Mouse (Mus musculus): ENCODE data around the gene Cuta. TPM values are rescaled to one million over a fixed set of nuclear protein-coding genes. Genes with fewer than 3 reads are reported as not detected.

Gene Cuta
- polyA plus RNA-seq, 1 experiment, result 169 TPM

DNA sequence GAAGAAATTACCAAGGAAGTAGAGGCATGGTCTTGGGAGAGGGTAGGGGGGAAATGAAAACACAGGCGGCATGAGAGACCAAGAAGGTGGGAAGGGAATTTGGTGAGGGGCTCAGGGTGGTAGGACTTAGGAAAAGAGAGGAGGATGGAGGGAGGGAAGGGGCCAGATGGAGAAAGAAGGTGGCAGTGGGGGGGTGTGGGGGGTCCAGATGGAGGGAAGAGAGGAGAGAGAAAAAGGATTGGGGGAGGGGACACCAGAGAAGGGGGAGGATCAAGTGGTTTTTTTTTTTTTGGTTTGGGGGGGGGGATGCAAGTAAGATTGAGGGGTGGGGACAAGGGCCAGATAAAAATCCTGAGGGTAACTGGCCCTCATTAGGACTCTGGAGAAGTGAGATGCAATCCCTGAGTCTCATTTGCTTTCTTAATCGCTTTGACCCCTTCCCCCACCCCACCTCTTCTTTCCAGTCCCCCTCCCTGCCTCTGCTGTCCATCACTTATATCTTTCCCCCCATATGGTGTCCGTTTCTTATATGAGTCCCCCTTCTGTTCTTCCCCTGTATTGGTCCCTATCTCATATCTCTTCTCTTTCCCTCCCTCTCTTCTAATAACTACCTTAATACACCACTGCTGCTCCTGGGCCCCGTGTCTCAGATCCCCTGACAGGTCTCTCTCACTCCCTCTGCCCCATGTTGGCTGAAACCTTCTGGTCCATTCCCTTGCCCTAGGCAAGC lies 2.6 kb upstream of the Cuta start:
- H3K27me3 ChIP-seq (ENCODE audit: control insufficient read depth, insufficient read depth, insufficient read length), result no peaks in the 10 kb centered on the region
- H3ac ChIP-seq (ENCODE audit: control insufficient read depth, insufficient read length), result no peak overlapping the region
- H3K4me3 ChIP-seq, result peak overlapping the region; percentile 71
- H3K79me2 ChIP-seq (ENCODE audit: control insufficient read depth, insufficient read depth), result peaks cover 12% of the 10 kb centered on the region
- H3K4me2 ChIP-seq (ENCODE audit: low read depth), result peak overlapping the region; percentile 84
- TF ChIP-seq POLR2AphosphoS2 (IDR thresholded peaks at IDR 0.05; ENCODE audit: insufficient read length, low read depth) (no peak), MYOD1 (IDR thresholded peaks at IDR 0.05; ENCODE audit: control insufficient read depth in 1 of 3, insufficient read length in 2 of 3, low read depth in 2 of 3) (no peak), TCF12 (IDR thresholded peaks at IDR 0.05; ENCODE audit: insufficient read depth, poor library complexity, severe bottlenecking) (no peak), TCF3 (IDR thresholded peaks at IDR 0.05; ENCODE audit: insufficient read length, low read depth) (no peak), SRF (IDR thresholded peaks at IDR 0.05; ENCODE audit: control insufficient read depth, insufficient read length, low read depth) (no peak), REST (IDR thresholded peaks at IDR 0.05; ENCODE audit: insufficient read depth, insufficient read length) (no peak), CEBPB (IDR thresholded peaks at IDR 0.05; ENCODE audit: insufficient read depth, poor library complexity, severe bottlenecking) (no peak), E2F4 (IDR thresholded peaks at IDR 0.05; ENCODE audit: insufficient read depth) (no peak), MYOG (IDR thresholded peaks at IDR 0.05; ENCODE audit: control insufficient read depth in 1 of 3, insufficient read depth in 1 of 3, insufficient read length in 2 of 3, low read depth in 2 of 3) (no peak), POLR2A (IDR thresholded peaks at IDR 0.05; ENCODE audit: insufficient read length, low read depth) (no peak), MAX (IDR thresholded peaks at IDR 0.05; ENCODE audit: low read depth) (no peak), USF1 (IDR thresholded peaks at IDR 0.05; ENCODE audit: low read depth) (no peak)
- H3K36me3 ChIP-seq (ENCODE audit: control insufficient read depth, insufficient read depth), result no peaks in the 10 kb centered on the region

DNA sequence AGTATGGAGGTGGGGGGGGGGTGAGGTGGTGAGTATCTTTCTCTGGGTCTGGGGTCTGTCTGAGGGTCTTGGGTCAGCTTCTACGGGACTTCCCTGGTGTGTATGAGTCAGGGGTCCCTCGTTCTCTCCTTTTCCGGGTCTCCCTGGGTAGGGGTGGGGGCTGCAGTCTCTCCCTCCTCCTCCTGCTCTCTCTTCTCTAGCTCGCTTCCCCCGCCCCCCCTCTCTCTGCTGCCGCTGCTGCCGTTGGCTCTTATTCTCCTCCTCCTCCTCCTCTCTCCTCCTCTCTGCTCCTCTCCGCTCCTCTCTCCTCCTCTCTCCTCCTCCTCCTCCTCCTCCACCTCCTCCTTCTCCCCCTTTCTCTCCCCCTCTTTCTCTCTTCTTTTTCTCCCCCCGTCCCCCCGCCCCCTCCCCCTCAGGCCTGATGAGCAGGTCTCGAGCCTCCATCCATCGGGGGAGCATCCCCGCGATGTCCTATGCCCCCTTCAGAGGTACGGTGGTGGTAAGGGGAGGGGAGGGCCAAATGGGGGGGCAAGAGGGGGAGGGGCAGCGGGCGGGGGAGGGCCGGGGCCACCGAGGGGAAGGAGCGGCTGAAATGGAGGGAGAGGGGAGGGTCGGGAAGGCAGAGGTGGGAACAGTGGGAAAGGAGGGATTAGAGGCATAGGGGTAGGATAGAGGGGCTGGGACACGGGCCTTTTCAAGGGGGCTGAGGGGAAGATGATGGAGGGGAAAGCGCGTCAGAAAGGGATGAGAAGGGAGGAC lies 1.8 kb upstream of the Cuta start, which contains the start of gene Syngap1:
Syngap1 (plus strand) TSS at position 223 of the 759 bp plus-strand sequence.
- Histone ChIP-seq H3K36me3 (ENCODE audit: control insufficient read depth, insufficient read depth) (no peaks in the 10 kb centered on the region), H3ac (ENCODE audit: control insufficient read depth, insufficient read length) (peak within 1 kb of the TSS; percentile 58), H3K27me3 (ENCODE audit: control insufficient read depth, insufficient read depth, insufficient read length) (no peaks in the 10 kb centered on the region), H3K4me2 (ENCODE audit: low read depth) (peak within 1 kb of the TSS; percentile 84), H3K79me2 (ENCODE audit: control insufficient read depth, insufficient read depth) (peaks cover 13% of the 10 kb centered on the region), H3K4me3 (peak within 1 kb of the TSS; percentile 71)
- TF ChIP-seq MYOG (IDR thresholded peaks at IDR 0.05; ENCODE audit: control insufficient read depth in 1 of 3, insufficient read depth in 1 of 3, insufficient read length in 2 of 3, low read depth in 2 of 3) (no peak), SRF (IDR thresholded peaks at IDR 0.05; ENCODE audit: control insufficient read depth, insufficient read length, low read depth) (no peak)

DNA sequence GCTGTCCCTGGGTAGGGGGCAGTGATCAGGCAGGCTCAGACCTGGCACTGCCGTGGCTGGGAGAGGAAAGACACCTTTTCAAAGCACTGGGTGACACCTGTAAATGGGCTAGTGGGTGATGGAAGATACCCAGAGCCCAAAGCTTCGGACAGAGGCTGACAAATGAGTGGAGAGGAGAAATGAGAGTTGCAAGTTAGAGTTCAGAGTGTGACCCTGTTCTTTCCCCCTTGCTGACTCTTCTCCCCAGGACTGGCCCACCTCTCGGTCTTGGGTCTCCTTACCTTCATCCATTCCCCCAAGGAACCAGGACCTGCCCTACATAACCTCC lies 568 bp upstream of the Cuta start:
- Histone ChIP-seq H3K36me3 (ENCODE audit: control insufficient read depth, insufficient read depth) (no peaks in the 10 kb centered on the region), H3K79me2 (ENCODE audit: control insufficient read depth, insufficient read depth) (peaks cover 13% of the 10 kb centered on the region), H3K27me3 (ENCODE audit: control insufficient read depth, insufficient read depth, insufficient read length) (no peaks in the 10 kb centered on the region), H3K4me2 (ENCODE audit: low read depth) (peak overlapping the region; percentile 84), H3K4me3 (peak overlapping the region; percentile 71), H3ac (ENCODE audit: control insufficient read depth, insufficient read length) (peak overlapping the region; percentile 58)
- TF ChIP-seq MYOD1 (IDR thresholded peaks at IDR 0.05; ENCODE audit: control insufficient read depth in 1 of 3, insufficient read length in 2 of 3, low read depth in 2 of 3), result peak in 1 of 3 experiments; percentile 0
- TF ChIP-seq TCF3 (IDR thresholded peaks at IDR 0.05; ENCODE audit: insufficient read length, low read depth), result no peak
- TF ChIP-seq POLR2A (IDR thresholded peaks at IDR 0.05; ENCODE audit: insufficient read length, low read depth), result no peak
- peak in 1 of 3 experiments; percentile 57 for TF ChIP-seq MYOG (IDR thresholded peaks at IDR 0.05; ENCODE audit: control insufficient read depth in 1 of 3, insufficient read depth in 1 of 3, insufficient read length in 2 of 3, low read depth in 2 of 3)
- TF ChIP-seq MAX (IDR thresholded peaks at IDR 0.05; ENCODE audit: low read depth), result no peak

DNA sequence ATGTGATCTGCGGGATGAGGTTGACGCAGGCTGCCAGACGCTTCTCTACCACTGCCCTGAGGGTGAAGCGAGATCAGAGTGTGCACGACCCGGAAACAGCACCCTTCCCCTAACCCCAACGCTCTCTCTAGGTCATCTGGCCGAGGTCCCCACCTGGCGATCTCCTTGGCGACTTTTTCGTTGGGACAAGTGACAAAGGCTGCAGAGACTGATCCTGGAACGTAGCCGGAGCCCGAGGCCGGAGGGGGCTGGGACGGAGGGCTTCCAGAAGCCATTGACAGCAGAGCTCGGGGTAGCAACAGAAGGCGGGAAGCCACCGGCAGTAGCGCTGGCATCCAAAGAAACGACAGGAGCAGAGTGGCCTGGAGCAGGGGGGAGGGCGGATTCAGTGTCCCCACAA lies 638 bp downstream of the Cuta start:
- H3K27me3 ChIP-seq (ENCODE audit: control insufficient read depth, insufficient read depth, insufficient read length), result no peaks in the 10 kb centered on the region
- no peak for TF ChIP-seq TCF12 (IDR thresholded peaks at IDR 0.05; ENCODE audit: insufficient read depth, poor library complexity, severe bottlenecking)
- no peak for TF ChIP-seq REST (IDR thresholded peaks at IDR 0.05; ENCODE audit: insufficient read depth, insufficient read length)
- TF ChIP-seq SRF (IDR thresholded peaks at IDR 0.05; ENCODE audit: control insufficient read depth, insufficient read length, low read depth), result no peak
- TF ChIP-seq MYOG (IDR thresholded peaks at IDR 0.05; ENCODE audit: control insufficient read depth in 1 of 3, insufficient read depth in 1 of 3, insufficient read length in 2 of 3, low read depth in 2 of 3), result no peak
- TF ChIP-seq POLR2A (IDR thresholded peaks at IDR 0.05; ENCODE audit: insufficient read length, low read depth), result no peak
- TF ChIP-seq POLR2AphosphoS2 (IDR thresholded peaks at IDR 0.05; ENCODE audit: insufficient read length, low read depth), result no peak
- no peak for TF ChIP-seq CEBPB (IDR thresholded peaks at IDR 0.05; ENCODE audit: insufficient read depth, poor library complexity, severe bottlenecking)
- no peak for TF ChIP-seq MAX (IDR thresholded peaks at IDR 0.05; ENCODE audit: low read depth)
- TF ChIP-seq MYOD1 (IDR thresholded peaks at IDR 0.05; ENCODE audit: control insufficient read depth in 1 of 3, insufficient read length in 2 of 3, low read depth in 2 of 3), result no peak
- TF ChIP-seq TCF3 (IDR thresholded peaks at IDR 0.05; ENCODE audit: insufficient read length, low read depth), result no peak
- no peak for TF ChIP-seq E2F4 (IDR thresholded peaks at IDR 0.05; ENCODE audit: insufficient read depth)
- peak overlapping the region; percentile 99 for H3K4me2 ChIP-seq (ENCODE audit: low read depth)
- H3K36me3 ChIP-seq (ENCODE audit: control insufficient read depth, insufficient read depth), result no peaks in the 10 kb centered on the region
- H3ac ChIP-seq (ENCODE audit: control insufficient read depth, insufficient read length), result peak overlapping the region; percentile 58
- peak overlapping the region; percentile 71 for H3K4me3 ChIP-seq
- peaks cover 13% of the 10 kb centered on the region for H3K79me2 ChIP-seq (ENCODE audit: control insufficient read depth, insufficient read depth)
